Mouse (Mus musculus) bone marrow macrophage, adult 2 months (primary cell): Measurements from ENCODE around the gene Dkkl1.

Experiments
- CTCF ChIP-seq: IDR thresholded peaks from 2 replicates; pipeline ENCODE4 v1.5.1; 2012; ENCODE audit warnings: low read depth, mild to moderate bottlenecking, low read length, moderate library complexity
- POLR2A ChIP-seq: IDR thresholded peaks from 2 replicates; pipeline ENCODE4 v1.6.1; 2012; ENCODE audit warnings: mild to moderate bottlenecking, low read depth, low read length, borderline replicate concordance

DNA sequence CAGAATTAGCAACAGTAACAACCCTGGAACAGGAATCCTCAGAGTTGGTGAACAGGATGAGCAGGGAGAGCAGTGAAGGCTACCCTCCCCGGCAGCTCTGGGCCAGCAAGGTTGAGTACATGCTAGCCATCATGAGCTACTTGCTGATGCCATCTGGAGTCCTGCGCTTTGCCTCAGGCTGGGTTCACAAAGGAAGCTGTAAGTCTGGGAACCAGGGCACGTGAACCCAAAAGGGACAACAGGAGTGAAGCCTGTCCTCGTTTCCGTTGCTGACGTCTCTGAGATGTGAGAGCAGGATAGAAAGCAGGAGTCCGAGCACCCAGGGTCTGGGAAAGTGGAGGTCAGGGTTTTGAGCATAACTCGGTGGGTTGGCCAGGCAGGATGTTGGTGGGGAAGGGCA lies 47.3 kb upstream of the Dkkl1 start:
- TF ChIP-seq CTCF (no peak), POLR2A (no peak)
